Mouse (Mus musculus): ENCODE measurements around the gene Lnx2.

DNA sequence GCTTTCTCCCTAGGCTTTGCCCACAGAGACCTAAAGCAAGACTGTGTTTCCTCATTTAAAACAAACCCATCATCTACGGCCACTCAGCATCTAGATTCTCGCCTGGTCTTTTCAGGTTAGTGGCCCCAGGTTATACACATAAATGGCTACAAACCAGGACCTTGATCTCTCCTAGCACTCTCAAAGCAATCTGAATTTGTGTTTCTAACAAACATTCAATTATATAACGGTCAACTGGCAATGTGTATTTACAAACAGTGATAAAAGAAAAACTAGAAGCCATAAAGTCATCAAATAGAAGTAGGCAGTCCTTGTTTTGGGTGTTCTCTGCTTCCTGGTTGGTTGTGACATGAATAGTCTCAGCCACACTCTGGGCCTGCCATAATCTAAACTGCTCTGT lies 22.9 kb downstream of the Lnx2 start:
- TF ChIP-seq CTCF (IDR thresholded peaks at IDR 0.05; ENCODE audit: borderline replicate concordance, control insufficient read depth, extremely low read depth, insufficient read depth, low read length, poor library complexity): no peak
- TF ChIP-seq POLR2A (IDR thresholded peaks at IDR 0.05; ENCODE audit: control insufficient read depth, extremely low read depth, insufficient read depth, low read length, poor library complexity): no peak
